Mouse (Mus musculus): ENCODE measurements at regions not wholly inside any gene's neighbourhood (a gene's known extent, or its start where the extent isn't known, plus 50 kb on each side); places are given as distances from the start of the nearest gene placed in this dataset.
"Not testable (repeated sequence)": the region's sequence is repeated elsewhere in the genome, so short reads cannot be mapped to it uniquely, and the experiment has no call there.

DNA sequence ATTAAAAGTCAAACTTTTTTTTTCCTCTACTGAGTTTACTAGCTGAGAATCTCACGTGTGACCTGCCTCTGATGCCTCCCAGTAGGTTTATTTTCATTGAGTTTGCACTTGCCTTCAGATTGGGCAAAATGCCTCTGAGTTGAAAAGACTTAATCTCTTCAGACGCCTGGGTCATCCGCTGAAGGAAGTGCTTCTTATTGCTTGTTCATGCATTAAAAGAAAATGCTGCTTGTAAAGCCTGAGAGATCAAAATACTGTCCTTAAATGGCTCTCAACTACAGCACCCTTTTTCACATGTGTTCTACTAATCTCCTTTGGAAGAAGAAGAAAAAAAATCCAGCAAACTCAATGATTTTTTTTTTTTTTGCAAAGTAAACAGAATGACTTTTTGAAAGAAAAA, 351.5 kb downstream of the Kcnh5 start:
- DNase-seq (ENCODE audit: low read depth, low spot score), result no peak
- 47% methylated on average over 3 of the region's 3 CpGs for WGBS

DNA sequence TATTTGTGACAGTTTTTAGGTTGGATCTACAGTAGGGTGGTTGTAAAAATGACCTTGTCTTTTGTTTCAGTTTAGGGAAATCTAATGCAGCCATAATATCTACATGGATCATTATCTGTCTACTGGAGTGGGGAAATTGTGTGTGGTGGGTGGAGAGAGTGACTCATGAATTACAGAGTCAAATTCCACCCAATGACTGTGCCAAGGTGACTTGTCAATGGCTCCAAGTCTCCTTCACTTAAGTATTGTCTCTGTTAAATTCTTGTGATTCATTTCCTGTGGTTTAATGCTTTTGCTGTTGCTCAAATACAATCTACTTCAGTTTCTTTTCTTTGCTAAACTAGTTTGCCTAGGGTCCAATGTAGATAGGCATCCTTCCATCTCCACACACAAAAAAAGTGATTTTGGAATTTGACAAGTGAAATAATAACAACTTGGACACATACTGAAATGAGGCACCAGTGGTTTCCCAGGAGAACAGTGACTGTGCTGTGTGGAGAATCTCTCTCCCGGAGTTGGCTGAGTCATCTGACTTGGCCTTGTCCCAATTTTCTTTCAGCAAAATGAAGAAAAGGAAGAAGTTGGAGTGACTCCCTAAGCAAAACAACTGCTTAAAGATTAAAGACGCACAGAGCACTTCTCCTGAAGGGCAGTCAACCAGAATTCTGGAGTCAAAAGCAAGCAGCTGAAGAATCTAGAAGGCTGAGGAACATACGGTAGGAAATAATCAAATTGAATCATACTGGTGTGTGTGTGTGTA, 352.2 kb downstream of the Kcnh5 start:
- peak; percentile 28 for DNase-seq (ENCODE audit: low read depth, low spot score)
- WGBS, result 9% methylated on average over 3 of the region's 3 CpGs

DNA sequence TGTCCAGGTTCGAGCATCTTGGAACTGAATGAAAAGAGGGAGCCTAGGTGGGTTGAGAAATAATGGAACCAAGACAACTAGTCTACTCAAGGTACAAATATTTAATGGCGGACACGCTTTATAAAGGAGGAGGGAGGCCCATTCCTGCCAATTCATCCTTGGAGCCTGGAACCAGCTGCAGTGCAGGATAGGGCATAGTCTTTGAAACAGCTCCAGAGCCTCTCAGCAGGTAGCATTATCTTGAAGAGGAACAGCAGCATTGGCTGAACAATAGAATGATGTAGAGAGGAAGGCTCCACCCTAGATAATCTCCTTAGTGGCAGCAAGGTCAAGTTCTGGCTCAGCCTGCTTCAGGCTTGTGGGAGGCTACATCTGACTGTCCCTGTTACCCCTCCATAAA, 361.0 kb downstream of the Kcnh5 start:
- 89% methylated on average over 3 of the region's 3 CpGs for WGBS
- DNase-seq (ENCODE audit: low read depth, low spot score), result not testable (repeated sequence)

DNA sequence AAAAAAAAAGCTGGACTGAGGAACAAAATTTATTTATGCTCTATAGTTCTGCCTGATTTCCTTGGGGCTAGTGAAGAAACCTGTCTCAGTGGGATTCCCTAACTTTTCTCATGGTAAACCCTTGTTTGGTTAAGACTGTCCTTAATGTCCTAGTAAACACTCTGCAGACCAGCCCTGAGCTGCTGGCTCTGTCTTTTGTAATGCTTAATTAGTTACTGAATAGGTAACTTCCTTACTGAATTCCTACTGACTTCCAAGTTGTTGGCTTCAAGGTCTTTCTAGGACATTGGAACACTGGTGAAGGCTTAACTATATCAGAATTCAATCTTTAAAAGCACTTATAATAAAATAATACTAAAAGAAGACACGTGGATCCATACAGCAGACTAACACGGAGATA, 368.6 kb downstream of the Kcnh5 start:
- DNase-seq (ENCODE audit: low read depth, low spot score), result not testable (repeated sequence)
- WGBS, result 79% methylated on average over 2 of the region's 2 CpGs

DNA sequence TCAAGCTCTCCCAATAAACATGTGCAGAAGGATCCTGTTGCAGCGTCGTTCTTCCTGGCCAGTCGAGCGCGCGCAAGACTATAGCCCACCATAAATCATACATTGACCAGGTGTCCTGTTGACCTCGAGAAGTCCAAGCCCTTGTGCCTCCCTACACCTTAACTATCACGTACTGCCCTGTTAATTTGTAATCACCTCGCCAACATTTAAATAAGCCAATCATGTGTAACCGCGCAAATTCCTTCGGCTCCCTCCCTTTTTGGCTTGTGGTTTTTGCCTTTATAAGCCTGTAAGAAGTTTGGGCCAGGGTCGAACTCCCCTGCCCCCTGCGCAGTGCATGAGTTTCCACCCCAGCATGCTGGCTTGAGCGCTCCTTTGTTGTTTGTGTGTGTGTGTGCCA, 369.2 kb downstream of the Kcnh5 start:
- WGBS, result 92% methylated on average over 15 of the region's 15 CpGs
- DNase-seq (ENCODE audit: low read depth, low spot score), result not testable (repeated sequence)

DNA sequence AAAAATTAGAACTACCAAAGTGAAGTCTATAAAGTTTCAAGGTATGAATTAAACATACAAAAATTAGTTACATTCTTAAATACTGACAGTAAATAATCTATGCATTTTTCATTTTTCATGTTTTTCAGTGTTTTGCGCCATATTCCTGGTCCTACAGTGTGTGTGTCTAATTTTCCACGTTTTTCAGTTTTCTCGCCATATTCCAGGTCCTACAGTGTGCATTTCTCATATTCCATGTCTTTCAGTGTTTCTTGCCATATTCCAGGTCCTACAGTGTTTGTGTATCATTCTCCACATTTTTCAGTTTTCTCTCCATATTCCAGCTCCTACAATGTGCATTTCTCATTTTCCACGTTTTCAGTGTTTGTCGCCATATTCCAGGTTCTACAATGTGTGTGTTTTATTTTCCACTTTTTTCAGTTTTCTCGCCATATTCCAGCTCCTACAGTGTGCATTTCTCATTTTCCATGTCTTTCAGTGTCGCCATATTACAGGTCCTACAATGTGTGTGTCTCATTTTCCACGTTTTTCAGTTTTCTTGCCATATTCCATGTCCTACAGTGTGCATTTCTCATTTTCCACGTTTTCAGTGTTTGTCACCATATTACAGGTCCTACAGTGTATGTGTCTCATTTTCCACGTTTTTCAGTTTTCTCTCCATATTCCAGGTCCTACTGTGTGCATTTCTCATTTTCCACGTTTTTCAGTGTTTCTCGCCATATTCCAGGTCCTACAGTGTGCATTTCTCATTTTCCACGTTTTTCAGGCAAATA, 373.2 kb downstream of the Kcnh5 start:
- WGBS, result 59% methylated on average over 13 of the region's 13 CpGs
- DNase-seq (ENCODE audit: low read depth, low spot score), result no peak

DNA sequence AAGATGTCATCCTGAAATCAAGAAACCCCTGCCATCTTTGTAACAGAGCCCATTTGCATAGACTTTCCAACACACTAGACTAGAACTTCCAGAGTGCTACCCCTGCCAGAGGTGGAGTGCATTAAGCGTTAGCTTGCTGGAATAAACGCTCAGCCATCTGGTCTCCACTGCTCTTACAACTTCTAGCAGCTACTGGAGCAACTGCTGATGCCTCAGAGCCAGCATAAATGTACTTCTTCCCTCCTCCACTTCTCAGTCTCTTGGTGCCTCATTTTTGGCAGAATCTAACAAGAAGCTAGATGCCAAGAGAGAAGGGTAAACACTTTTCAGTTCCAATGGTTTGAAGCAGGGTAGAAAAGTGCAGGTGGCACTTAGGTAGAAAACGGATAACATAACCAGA, 385.1 kb downstream of the Kcnh5 start:
- DNase-seq (ENCODE audit: low read depth, low spot score), result no peak
- WGBS, result 70% methylated on average over 3 of the region's 3 CpGs

DNA sequence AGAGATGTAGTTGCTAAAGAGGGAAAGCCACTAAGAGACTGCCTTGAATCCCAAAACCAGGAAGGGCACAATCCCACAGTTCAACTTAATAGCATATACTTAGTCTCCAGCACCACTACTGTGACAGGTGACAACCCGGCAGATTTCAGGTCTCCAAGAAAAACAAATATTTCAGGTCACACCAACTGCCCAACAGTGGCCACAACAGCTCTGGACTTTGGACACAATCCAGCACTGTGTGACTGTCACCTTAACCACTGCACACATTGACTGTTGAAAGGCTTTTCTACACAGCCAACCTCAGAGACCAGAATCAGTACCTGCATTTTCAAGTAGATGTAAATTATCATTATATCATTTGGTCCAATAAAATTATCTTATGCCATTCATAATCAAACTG, 414.8 kb downstream of the Kcnh5 start:
- 44% methylated on average over 1 of the region's 1 CpGs for WGBS
- DNase-seq (ENCODE audit: low read depth, low spot score), result no peak

DNA sequence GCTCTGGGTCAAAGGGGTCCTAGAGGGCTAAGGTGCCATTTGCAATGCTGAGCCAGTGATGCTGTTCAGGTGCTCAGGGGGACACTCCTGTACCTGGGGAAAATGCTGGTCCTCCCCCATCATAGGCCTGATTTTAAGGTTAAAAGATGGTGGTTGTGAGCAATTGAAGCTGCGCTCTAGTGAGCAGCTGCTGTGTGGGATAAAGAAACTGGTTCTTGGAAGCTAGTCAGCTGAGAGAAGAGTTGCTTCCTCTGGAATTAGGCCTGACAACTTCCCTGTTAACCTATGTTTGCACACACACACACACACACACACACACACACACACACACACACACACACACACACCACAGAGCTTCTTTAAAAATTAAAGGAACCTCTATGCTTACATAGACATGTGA, 428.9 kb upstream of the Gm11042 start:
- DNase-seq (ENCODE audit: low read depth, low spot score), result no peak
- 93% methylated on average over 1 of the region's 1 CpGs for WGBS

DNA sequence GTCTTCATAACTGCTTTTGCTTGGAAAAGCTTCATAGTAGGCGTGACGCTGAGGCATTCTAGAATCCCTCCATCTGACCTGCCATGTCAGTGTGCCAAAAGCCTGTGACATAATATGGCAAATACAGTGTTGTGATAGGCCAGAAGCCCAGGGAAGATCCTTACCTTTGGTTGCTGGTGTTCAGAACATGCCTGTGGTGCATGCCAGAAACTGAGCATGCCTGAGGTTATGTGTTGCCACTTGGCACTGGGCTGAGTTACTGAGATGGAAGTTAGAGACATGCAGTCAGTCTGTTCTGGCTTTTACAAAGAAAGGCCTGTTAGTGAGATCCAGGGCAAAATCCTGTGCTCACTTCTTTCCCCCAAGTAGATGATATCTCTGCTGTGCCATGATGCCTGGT, 412.7 kb upstream of the Gm11042 start:
- no peak for DNase-seq (ENCODE audit: low read depth, low spot score)
- 91% methylated on average over 2 of the region's 2 CpGs for WGBS

DNA sequence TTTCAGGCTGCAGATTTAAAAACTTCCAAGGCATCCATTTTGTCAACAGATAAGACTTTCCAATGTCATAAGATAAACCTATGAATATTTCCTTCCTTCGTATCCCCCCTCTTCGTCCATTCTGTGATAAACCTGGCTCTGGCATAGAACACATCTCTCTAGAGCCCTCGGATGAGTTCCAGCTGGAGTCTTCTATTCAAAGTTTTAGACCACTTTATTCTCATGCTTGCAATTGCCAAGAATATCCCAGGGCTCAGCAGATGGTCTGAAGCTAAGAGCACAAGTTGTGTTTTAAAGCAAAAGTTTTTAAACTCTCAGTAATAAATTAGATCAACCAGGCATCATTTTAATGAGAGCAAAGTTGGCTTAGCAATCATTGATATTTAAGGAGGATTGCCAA, 363.0 kb upstream of the Gm11042 start:
- 77% methylated on average over 3 of the region's 3 CpGs for WGBS
- DNase-seq (ENCODE audit: low read depth, low spot score), result no peak

DNA sequence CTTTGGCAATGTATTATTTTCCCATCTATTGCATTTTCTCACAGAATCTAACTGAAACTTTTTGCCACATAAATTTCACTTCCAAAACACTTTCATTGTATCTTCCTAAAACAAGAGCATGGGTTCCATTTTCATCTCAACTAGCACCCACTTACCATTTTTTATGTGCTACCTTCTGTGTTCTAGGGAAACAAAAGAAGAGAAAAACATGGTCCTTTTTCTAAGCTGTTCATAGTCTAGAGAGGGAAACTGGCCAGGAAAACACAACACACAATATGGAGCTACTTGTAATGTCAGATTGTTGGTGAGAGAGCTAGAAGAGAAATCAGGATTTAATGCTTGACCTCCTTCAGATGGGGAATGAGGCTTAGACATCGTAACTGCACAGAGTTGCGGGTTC, 361.6 kb upstream of the Gm11042 start:
- 78% methylated on average over 2 of the region's 2 CpGs for WGBS
- DNase-seq (ENCODE audit: low read depth, low spot score), result no peak

DNA sequence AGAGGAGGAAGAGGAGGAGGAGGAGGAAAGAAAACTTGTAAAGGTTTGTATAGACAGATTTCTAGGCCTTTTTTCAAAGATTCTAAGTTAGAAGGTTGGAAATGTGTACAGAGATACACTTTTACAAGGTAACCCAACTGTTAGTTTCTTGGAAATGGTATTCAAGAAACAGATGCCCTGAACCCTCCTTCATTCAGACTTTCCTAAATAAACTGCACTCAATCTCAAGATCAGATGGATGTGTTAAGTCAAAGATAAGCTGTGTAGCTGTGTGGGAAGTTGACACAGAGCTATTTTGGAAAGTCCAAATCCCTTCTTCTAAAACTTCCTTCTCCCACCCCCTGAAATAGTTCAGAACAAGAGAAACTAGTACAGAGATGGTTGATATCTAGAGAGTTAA, 342.2 kb upstream of the Gm11042 start:
- no peak for DNase-seq (ENCODE audit: low read depth, low spot score)

DNA sequence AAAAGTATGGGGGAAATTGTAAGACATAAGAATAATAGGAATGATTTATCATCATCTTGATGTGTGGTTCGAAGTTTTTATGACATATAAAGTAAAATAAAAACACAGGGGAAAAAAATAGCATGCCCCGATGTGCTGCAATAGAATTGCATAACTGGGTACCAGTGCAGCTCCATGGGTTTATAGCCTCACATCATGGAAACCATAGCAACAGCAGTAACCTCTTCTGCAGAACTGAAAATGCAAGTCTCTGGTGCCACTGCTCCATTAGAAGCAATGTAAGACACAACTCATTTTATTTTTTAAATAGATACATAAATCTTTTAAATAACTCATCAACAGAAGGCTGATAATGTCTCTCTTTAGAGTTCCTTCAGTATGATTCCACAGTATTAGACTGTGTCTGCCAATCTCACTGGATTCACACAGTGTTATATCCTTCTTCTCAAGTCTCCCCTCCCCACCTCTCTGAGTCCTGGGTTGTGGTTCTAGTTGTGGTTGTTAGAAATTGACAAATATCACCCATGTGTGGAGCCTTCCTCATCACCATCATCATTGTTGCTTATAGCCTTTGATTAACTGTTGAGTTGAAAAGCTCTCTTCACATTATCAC, 340.9 kb upstream of the Gm11042 start:
- DNase-seq (ENCODE audit: low read depth, low spot score), result no peak
- 38% methylated on average over 2 of the region's 2 CpGs for WGBS

DNA sequence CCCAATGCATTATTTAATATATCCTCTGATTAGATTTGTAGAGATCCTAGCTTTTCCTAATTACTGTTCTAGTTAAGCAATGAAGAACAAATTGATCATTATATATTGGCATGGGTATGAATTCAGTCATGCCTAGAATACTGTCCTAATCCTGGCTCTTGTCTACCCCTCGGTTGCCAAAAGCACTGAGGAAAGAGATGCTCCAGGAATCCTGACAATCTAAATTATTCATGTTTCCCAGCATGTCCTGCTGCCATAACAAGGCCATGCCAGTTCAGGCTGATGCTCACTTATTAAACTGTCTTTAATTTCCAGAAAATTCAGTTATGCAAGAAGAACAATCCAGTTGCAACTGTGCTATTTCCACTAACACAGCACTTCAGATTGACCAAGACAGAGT, 335.1 kb upstream of the Gm11042 start:
- WGBS, result 78% methylated on average over 1 of the region's 1 CpGs
- no peak for DNase-seq (ENCODE audit: low read depth, low spot score)

DNA sequence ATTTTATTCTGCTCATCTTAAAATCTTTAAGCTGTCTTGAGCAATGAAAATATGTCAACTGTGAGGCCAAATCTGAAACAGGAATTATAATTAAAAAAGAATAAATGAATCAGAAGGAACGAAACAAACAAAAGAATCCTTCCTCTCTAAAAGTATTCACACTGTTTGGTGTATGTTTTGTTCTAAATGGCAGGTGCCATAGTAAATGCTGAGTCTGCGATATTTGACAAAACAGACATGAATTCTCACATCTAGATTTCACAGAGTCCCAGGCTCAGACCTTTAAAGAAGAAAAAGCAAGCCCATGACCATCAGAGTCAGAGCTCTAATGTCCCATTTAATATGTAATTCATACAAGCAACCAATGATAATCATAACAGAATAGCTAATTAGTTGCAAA, 316.6 kb upstream of the Gm11042 start:
- 76% methylated on average over 2 of the region's 2 CpGs for WGBS
- DNase-seq (ENCODE audit: low read depth, low spot score), result no peak

DNA sequence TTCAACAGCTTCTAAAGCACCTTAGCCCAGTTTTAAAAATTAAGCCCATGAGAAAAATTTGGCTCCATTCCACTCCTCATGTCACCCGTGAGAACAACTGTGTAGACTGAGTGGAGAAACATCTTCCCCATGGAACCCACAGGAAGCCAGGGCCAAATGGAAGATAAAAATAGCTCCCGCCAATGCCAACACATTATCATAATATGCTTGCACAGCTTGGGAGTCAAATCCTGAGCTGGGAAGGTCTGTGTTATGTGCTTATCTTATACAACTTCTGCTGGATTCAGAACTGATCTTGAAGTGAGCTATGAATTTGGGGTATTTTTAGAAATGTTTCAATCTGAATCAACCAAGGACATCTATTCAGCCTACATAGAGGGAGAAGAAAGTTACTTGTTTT, 279.0 kb upstream of the Gm11042 start:
- WGBS, result 75% methylated on average over 2 of the region's 2 CpGs
- DNase-seq (ENCODE audit: low read depth, low spot score), result no peak

DNA sequence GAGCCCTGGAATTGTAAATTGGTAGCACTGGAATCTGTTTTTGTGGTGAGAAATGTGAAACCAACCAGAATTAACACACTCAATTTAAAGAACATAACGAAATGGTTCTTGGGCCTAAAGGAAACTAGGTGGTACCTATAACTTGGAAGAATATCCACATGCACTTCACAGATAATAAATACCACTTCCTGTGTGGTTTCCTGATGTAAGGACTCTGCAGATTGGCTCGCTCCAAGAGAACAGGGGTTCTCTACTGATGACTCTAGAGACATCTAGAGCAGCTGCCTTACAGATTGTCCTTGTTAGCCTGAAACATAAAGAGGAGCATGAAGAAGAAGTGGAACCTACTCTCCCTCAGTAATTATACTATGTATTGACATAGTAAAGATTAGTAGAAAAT, 238.4 kb upstream of the Gm11042 start:
- WGBS, result 64% methylated on average over 2 of the region's 2 CpGs
- DNase-seq (ENCODE audit: low read depth, low spot score), result no peak

DNA sequence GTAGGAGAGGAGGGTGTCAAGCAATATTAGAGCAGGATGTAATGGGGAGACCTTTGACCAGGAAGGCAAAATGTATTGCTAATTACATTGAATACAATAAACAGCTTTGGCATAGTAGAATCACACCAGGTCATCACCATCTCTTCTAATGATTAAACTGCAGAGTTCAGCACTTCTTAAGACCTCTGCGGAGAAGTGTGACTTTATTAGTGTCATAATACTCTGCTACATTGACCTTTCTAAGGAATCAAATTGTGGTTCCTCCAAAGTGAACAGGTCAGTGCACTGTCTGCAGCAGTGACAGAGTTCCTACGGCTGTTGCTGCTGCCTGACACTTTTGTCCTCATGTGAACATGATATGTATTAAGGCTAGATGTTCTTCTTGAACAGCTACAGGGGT, 228.0 kb upstream of the Gm11042 start:
- 49% methylated on average over 2 of the region's 2 CpGs for WGBS
- no peak for DNase-seq (ENCODE audit: low read depth, low spot score)

DNA sequence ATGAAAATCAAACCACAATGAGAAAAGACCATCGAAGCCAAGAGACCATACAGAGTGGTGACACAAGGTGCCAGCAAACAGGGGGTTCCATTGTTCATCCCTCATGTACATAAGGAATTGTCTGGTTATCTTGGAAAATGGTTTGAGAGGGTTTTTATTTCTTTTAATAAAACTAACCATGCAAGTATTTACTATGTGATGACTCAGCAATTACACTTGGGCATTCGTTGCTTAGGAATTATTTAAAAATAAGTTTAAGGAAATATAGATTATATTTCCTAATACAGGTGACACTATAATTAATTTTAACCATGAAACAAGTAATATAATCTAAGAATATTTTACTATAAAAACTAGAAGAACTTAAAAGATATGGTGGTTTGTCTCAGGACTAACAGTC, 218.7 kb upstream of the Gm11042 start:
- WGBS, result 76% methylated on average over 2 of the region's 2 CpGs
- no peak for DNase-seq (ENCODE audit: low read depth, low spot score)

DNA sequence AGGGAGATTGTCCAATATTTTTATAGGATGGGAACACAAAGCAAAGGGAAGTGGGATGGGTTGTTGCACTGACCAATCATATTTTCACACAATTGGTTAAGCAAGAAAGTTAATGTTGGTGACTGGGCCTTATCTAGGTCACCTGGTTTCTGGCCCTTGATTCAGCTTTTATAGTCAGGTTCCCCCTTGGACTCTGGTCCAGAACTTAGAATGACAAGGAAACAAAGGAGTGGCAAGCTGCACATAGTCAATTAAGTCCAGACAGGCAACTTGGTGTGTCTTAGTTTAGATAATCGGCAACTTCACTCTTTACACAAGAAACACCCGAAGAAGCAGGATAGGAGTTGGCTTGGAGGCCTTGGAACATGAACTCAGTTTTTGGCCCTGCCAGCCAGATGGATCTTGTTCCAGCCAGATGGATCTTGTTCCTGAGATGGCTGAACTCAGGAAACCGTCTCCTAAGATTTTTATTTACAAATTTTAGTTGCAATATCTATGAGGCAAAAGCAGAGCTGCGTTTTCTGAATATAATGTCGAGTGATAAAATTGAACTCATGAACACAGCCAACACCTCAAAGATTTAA, 212.9 kb upstream of the Gm11042 start:
- peak; percentile 76 for DNase-seq (ENCODE audit: low read depth, low spot score)
- 39% methylated on average over 5 of the region's 5 CpGs for WGBS

Data from large intestine, adult 2 months (tissue).